8 mouse cellular contexts compared by ENCODE assay signal in genomic region chrX:170008584-170008983, GRCm38 (mm10). TPM values are rescaled to one million over a fixed set of nuclear protein-coding genes. Genes with fewer than 3 reads are reported as not detected.
DNase-seq lines count a peak whose midpoint lies in the region; ATAC-seq and TF ChIP-seq lines count a peak whose summit lies in the region.
"Not testable (repeated sequence)": the region's sequence is repeated elsewhere in the genome, so short reads cannot be mapped to it uniquely, and the experiment has no call there.

No protein-coding gene starts in this region.

- peak overlapping the region; percentile 4; the same call in 1 of the 2 replicates for H3K4me2 ChIP-seq in heart, embryonic 14.5 days (ENCODE audit: low read length)
- not testable (repeated sequence) for H3K4me2 ChIP-seq in kidney, embryonic 14.5 days (replicated peaks; ENCODE audit: low read depth, low read length); myocyte (ENCODE audit: low read depth); stomach, postnatal 0 days (replicated peaks; ENCODE audit: low read depth)
- H3K4me2 ChIP-seq in liver, embryonic 15.5 days: 0 out of 2 replicates have a peak overlapping the region, but pooled peaks have one; percentile 63

- H3K79me2 ChIP-seq in myocyte (ENCODE audit: control insufficient read depth, insufficient read depth): not testable (repeated sequence)

- WGBS in heart, embryonic 14.5 days: 37% methylated on average over 3 of the region's 3 CpGs
- 46% methylated on average over 3 of the region's 3 CpGs for WGBS in kidney, embryonic 14.5 days
- WGBS in liver, embryonic 15.5 days (ENCODE audit: insufficient replicate concordance): 39% methylated on average over 3 of the region's 3 CpGs
- WGBS in stomach, postnatal 0 days: 31% methylated on average over 3 of the region's 3 CpGs

- H3K27ac ChIP-seq in heart, embryonic 14.5 days (replicated peaks in 1 of 2; ENCODE audit: control insufficient read depth in 1 of 2, insufficient read depth in 1 of 2, low read depth in 2 of 2, low read length in 2 of 2); kidney, embryonic 14.5 days (ENCODE audit: low read depth, low read length); liver, embryonic 15.5 days (replicated peaks); stomach, postnatal 0 days (replicated peaks): not testable (repeated sequence)

- H3K27me3 ChIP-seq in heart, embryonic 14.5 days (ENCODE audit: control insufficient read depth, insufficient read depth, low read length); kidney, embryonic 14.5 days (ENCODE audit: control insufficient read depth, insufficient read depth, low read length); liver, embryonic 15.5 days; myocyte (ENCODE audit: control insufficient read depth, insufficient read depth, insufficient read length); stomach, postnatal 0 days (ENCODE audit: control insufficient read depth, insufficient read depth, low read length): not testable (repeated sequence)

- peak overlapping the region; percentile 1 for H3ac ChIP-seq in myocyte (ENCODE audit: control insufficient read depth, insufficient read length)

- H3K9ac ChIP-seq in heart, embryonic 14.5 days (ENCODE audit: low read length); kidney, embryonic 14.5 days (ENCODE audit: low read depth, low read length); liver, embryonic 15.5 days; stomach, postnatal 0 days (ENCODE audit: low read length): not testable (repeated sequence)

- not testable (repeated sequence) for TF ChIP-seq EP300 in stomach, postnatal 0 days (optimal IDR thresholded peaks at IDR 0.05)

- H3K9me3 ChIP-seq in heart, embryonic 14.5 days (ENCODE audit: control insufficient read depth, low read length): peaks cover 53% of the 10 kb centered on the region
- peaks cover 41% of the 10 kb centered on the region for H3K9me3 ChIP-seq in kidney, embryonic 14.5 days (ENCODE audit: control insufficient read depth, low read length)
- H3K9me3 ChIP-seq in liver, embryonic 15.5 days (replicated peaks): peaks cover 20% of the 10 kb centered on the region
- peaks cover 19% of the 10 kb centered on the region for H3K9me3 ChIP-seq in stomach, postnatal 0 days (ENCODE audit: control insufficient read depth, low read length)

- TF ChIP-seq CTCF in stomach, postnatal 0 days (IDR thresholded peaks at IDR 0.05; ENCODE audit: low read depth): not testable (repeated sequence)

- H3K4me3 ChIP-seq in heart, embryonic 14.5 days (ENCODE audit: control insufficient read depth in 1 of 2, insufficient read depth in 1 of 2, low read depth in 1 of 2, low read length in 2 of 2); liver, embryonic 15.5 days (replicated peaks); myocyte: not testable (repeated sequence)
- H3K4me3 ChIP-seq in kidney, embryonic 14.5 days (ENCODE audit: low read length): peak overlapping the region; percentile 50; the same call in 1 of the 2 replicates
- 0 out of 2 replicates have a peak overlapping the region, but pooled peaks have one; percentile 71 for H3K4me3 ChIP-seq in stomach, postnatal 0 days (ENCODE audit: low read depth, low read length)

- DNase-seq in 3T3-L1 (ENCODE audit: low read depth, low spot score) (peak; percentile 66), adipocyte (ENCODE audit: low spot score) (peak; percentile 53)
- DNase-seq in embryo, embryonic 11 days: peak; percentile 19
- not testable (repeated sequence) for DNase-seq in stomach, postnatal 0 days (ENCODE audit: low spot score)

- H3K4me1 ChIP-seq in heart, embryonic 14.5 days (ENCODE audit: control insufficient read depth in 2 of 2, insufficient read depth in 2 of 2, low read length in 2 of 2); kidney, embryonic 14.5 days (ENCODE audit: control insufficient read depth, insufficient read depth, low read length); liver, embryonic 15.5 days (replicated peaks); stomach, postnatal 0 days (replicated peaks; ENCODE audit: control insufficient read depth, insufficient read depth): not testable (repeated sequence)

- not testable (repeated sequence) for ATAC-seq in heart, embryonic 14.5 days (ENCODE audit: insufficient number of reproducible peaks, insufficient read depth, low FRiP score, low read depth); kidney, embryonic 14.5 days (ENCODE audit: low FRiP score, low TSS enrichment); liver, embryonic 15.5 days (ENCODE audit: insufficient read depth); stomach, postnatal 0 days (ENCODE audit: low FRiP score, low TSS enrichment)

- TF ChIP-seq POLR2A in myocyte (IDR thresholded peaks at IDR 0.05; ENCODE audit: insufficient read length, low read depth): not testable (repeated sequence)

- peaks cover 21% of the 10 kb centered on the region for H3K36me3 ChIP-seq in heart, embryonic 14.5 days (ENCODE audit: control insufficient read depth, insufficient read depth, low read length)
- peaks cover 10% of the 10 kb centered on the region for H3K36me3 ChIP-seq in kidney, embryonic 14.5 days (ENCODE audit: control insufficient read depth, insufficient read depth, low read length)
- H3K36me3 ChIP-seq in liver, embryonic 15.5 days (replicated peaks): peaks cover 16% of the 10 kb centered on the region
- not testable (repeated sequence) for H3K36me3 ChIP-seq in myocyte (ENCODE audit: control insufficient read depth, insufficient read depth); stomach, postnatal 0 days (ENCODE audit: control insufficient read depth, insufficient read depth, low read length)

RNA-seq across cellular contexts. Expression of gene Gm21887, which starts 0.9 kb away (rescaled TPM):
- polyA plus RNA-seq in heart, embryonic 14.5 days (2014; fragmentation: Nextera tagmentation; extraction: Ambion mirVana): 181 and 228 TPM in 2 replicates
- polyA plus RNA-seq in kidney, embryonic 14.5 days (2014; fragmentation: Nextera tagmentation; extraction: Ambion mirVana): 279 and 362 TPM in 2 replicates
- 66.4 and 85.9 TPM in 2 replicates for polyA plus RNA-seq in liver, embryonic 15.5 days (2015; fragmentation: Nextera tagmentation; extraction: Ambion mirVana)
- polyA plus RNA-seq in myocyte (2012; fragmentation: generic; extraction: Trizol): 39.8 TPM
- polyA plus RNA-seq in stomach, postnatal 0 days (2015; fragmentation: Nextera tagmentation; extraction: Ambion mirVana): 90.6 and 93.1 TPM in 2 replicates
